ENCODE assay signal across 10 mouse cellular contexts in genomic region chr2:156356031-156356430, GRCm38 (mm10). TPM values are rescaled to one million over a fixed set of nuclear protein-coding genes. Genes with fewer than 3 reads are reported as not detected.
DNase-seq lines count a peak whose midpoint lies in the region; ATAC-seq and TF ChIP-seq lines count a peak whose summit lies in the region.
"Had no signal": no experiment of that assay in that cellular context is flagged by ENCODE, and none has a peak within 500 bp of the region (broad histone marks: within the 10 kb centered on the region; RNA-seq: fewer than 3 reads in every experiment).

No protein-coding gene starts in this region.

- TF ChIP-seq POLR2A in cerebellum, adult 2 months (IDR thresholded peaks at IDR 0.05; ENCODE audit: borderline replicate concordance, insufficient read depth, low read length): no peak

- no peak overlapping the region for H3K27ac ChIP-seq in kidney, embryonic 14.5 days (ENCODE audit: low read depth, low read length)
- no peak overlapping the region for H3K27ac ChIP-seq in cerebellum, adult 2 months (ENCODE audit: insufficient read depth, low read length)
- no peak overlapping the region for H3K27ac ChIP-seq in limb, embryonic 10.5 days

- H3K4me2 ChIP-seq in kidney, embryonic 14.5 days (replicated peaks; ENCODE audit: low read depth, low read length): no peak overlapping the region

- 57% methylated on average over 7 of the region's 7 CpGs for WGBS in kidney, embryonic 14.5 days
- WGBS in cerebellum, adult 2 months: 25% methylated on average over 7 of the region's 7 CpGs
- 78% methylated on average over 7 of the region's 7 CpGs for WGBS in limb, embryonic 10.5 days

- TF ChIP-seq CTCF in cerebellum, adult 2 months (IDR thresholded peaks at IDR 0.05; ENCODE audit: borderline replicate concordance, insufficient read depth, low read depth, low read length): no peak

- no peaks in the 10 kb centered on the region for H3K4me1 ChIP-seq in kidney, embryonic 14.5 days (ENCODE audit: control insufficient read depth, insufficient read depth, low read length)
- no peaks in the 10 kb centered on the region for H3K4me1 ChIP-seq in cerebellum, adult 2 months (ENCODE audit: control insufficient read depth, insufficient read depth, low read length)
- H3K4me1 ChIP-seq in limb, embryonic 10.5 days: no peaks in the 10 kb centered on the region

- peak; percentile 82 for DNase-seq in kidney, adult 18-20 months
- DNase-seq in Muller cell, postnatal 12 days (ENCODE audit: inconsistent ontology term): peak; percentile 88
- peak; percentile 27 to 41 for DNase-seq in cerebellum, adult 2 months
- peak; percentile 84 to 91 for DNase-seq in kidney, postnatal 25 days
- no peak for DNase-seq in limb, embryonic 10.5 days (ENCODE audit: low spot score)
- no peak for DNase-seq in thymus, postnatal 36 days
- DNase-seq: heart, adult 11 months; spleen, adult 18-20 months had no signal

- no peak overlapping the region for H3K4me3 ChIP-seq in kidney, embryonic 14.5 days (ENCODE audit: low read length)
- no peak overlapping the region for H3K4me3 ChIP-seq in cerebellum, adult 2 months (replicated peaks; ENCODE audit: insufficient read depth, low read depth, low read length)
- no peak overlapping the region for H3K4me3 ChIP-seq in limb, embryonic 10.5 days

- ATAC-seq in kidney, embryonic 14.5 days (ENCODE audit: low FRiP score, low TSS enrichment): no peak
- no peak for ATAC-seq in megakaryocyte, adult 5-6 weeks (ENCODE audit: poor library complexity, severe bottlenecking)

- H3K36me3 ChIP-seq in kidney, embryonic 14.5 days (ENCODE audit: control insufficient read depth, insufficient read depth, low read length): no peaks in the 10 kb centered on the region
- no peaks in the 10 kb centered on the region for H3K36me3 ChIP-seq in limb, embryonic 10.5 days

- no peaks in the 10 kb centered on the region for H3K27me3 ChIP-seq in kidney, embryonic 14.5 days (ENCODE audit: control insufficient read depth, insufficient read depth, low read length)
- H3K27me3 ChIP-seq in cerebellum, adult 2 months (ENCODE audit: control insufficient read depth, insufficient read depth, low read length): no peaks in the 10 kb centered on the region
- H3K27me3 ChIP-seq in limb, embryonic 10.5 days (ENCODE audit: low read depth, poor library complexity, severe bottlenecking): no peaks in the 10 kb centered on the region

- no peaks in the 10 kb centered on the region for H3K9me3 ChIP-seq in kidney, embryonic 14.5 days (ENCODE audit: control insufficient read depth, low read length)
- H3K9me3 ChIP-seq in limb, embryonic 10.5 days (replicated peaks): no peaks in the 10 kb centered on the region

- H3K9ac ChIP-seq in kidney, embryonic 14.5 days (ENCODE audit: low read depth, low read length): no peak overlapping the region

RNA-seq across cellular contexts. Expression of gene Scand1, which starts 43.5 kb away (rescaled TPM):
- 74.2 TPM in 2 replicates for polyA plus RNA-seq in kidney, embryonic 14.5 days (2014; fragmentation: Nextera tagmentation; extraction: Ambion mirVana)
- polyA plus RNA-seq in cerebellum, adult 2 months (2012; rRNA removed): 80.6 and 82.5 TPM in 2 replicates
- polyA plus RNA-seq in limb, embryonic 10.5 days (2016; fragmentation: Nextera tagmentation; extraction: Ambion mirVana): 53.3 and 61.0 TPM in 2 replicates
- total RNA-seq in megakaryocyte, adult 5-6 weeks (2015): 5.8 and 11.9 TPM in 2 replicates
- total RNA-seq in megakaryocyte, adult 5-6 weeks (2017): 8.7 and 11.8 TPM in 2 replicates

RNA-seq across cellular contexts. Expression of gene Cnbd2, which starts 43.9 kb away (rescaled TPM):
- 4.5 and 6.4 TPM in 2 replicates for polyA plus RNA-seq in kidney, embryonic 14.5 days (2014; fragmentation: Nextera tagmentation; extraction: Ambion mirVana)
- polyA plus RNA-seq in cerebellum, adult 2 months (2012; rRNA removed): 9.5 and 9.7 TPM in 2 replicates
- 2.6 TPM in 2 replicates for polyA plus RNA-seq in limb, embryonic 10.5 days (2016; fragmentation: Nextera tagmentation; extraction: Ambion mirVana)
- total RNA-seq in megakaryocyte, adult 5-6 weeks (2015): 3.6 and 6.2 TPM in 2 replicates
- total RNA-seq in megakaryocyte, adult 5-6 weeks (2017): 16.2 and 24.5 TPM in 2 replicates

Comparison
In these comparisons a context has a peak if more than half of its experiments do, and no peak if none do; other contexts are left out.
1. DNase-seq: peak in kidney, adult 18-20 months (single experiment), Muller cell, postnatal 12 days (single experiment), cerebellum, adult 2 months (2 of 2) and kidney, postnatal 25 days (2 of 2); none in limb, embryonic 10.5 days (single experiment) and thymus, postnatal 36 days (0 of 2).